Mouse (Mus musculus): ENCODE measurements at regions not wholly inside any gene's neighbourhood (a gene's known extent, or its start where the extent isn't known, plus 50 kb on each side); places are given as distances from the start of the nearest gene placed in this dataset.
A peak's percentile ranks its signal among the peaks of the same experiment; 100 is the strongest.

DNA sequence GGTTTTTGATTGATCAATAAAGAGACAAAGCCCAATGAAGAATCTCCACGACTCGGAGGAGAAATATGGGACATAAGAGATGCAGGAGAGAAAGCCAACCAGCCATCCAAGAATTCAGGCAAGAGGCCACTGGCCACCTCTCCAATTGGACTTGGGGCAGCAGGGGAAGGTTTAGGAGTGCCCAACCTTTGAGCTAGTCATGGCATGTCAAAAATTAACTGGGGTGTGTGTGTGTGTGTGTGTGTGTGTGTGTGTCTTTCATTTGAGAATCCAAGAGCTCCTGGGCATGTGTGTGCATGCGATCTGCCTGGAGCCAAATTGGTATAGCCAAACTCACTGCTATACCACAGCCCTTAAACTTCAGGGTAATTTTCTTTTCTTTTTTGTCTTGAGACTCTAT lies 51.6 kb upstream of the Cecr2 start:
- DNase-seq, result no peak

DNA sequence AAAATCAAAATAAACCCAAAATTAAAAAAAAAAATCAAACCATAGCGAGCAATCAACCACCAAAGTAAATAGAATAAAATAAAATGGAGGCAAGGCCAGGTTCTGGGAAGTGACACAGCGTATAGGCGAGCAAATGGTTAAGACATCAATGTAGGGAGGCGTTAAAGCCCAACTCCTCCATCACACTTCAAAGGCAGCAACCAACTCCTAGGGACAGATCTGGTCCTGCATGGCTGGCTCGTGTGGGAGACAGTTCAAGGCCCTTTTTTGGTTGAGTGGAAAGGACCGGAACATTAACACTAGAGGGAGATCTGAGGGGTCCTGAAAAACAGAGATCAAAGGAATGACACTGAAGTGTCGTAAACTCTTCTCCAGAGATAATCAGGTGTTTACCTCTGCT lies 53.8 kb upstream of the Cecr2 start:
- DNase-seq, result no peak

DNA sequence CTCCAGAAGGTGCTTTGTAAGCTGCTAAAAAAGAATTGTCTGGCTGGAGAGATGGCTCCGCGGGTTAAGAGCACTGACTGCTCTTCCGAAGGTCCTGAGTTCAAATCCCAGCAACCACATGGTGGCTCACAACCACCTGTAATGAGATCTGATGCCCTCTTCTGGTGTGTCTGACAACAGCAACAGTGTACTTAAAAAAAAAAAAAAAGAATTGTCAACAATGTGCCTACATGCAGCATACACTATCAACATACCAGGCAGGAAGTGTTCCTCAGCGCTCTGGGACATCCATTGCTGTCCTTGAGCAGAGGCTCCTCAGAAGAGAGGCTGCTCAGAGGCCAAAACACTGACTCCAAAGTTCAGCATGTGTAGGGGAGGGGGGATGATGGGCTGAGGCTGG lies 56.3 kb upstream of the Cecr2 start:
- DNase-seq, result no peak

DNA sequence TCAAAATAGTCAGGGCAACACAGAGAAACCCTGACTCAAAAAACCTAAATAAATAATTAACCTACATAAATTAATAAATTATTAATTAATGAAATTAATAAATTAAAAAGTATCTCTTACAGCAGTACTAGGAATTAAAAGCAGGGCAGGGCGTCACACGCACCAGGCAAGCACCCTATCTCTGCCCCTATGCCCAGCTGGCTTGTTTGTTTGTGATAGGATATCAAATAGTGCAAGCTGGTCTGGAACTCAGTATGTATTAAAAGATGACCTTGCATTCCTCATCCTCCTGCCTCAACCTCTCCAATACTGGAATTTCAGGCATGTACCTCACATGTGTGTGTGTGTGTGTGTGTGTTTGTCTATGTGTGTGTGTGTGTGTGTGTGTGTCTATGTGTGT lies 60.7 kb upstream of the Cecr2 start:
- no peak for DNase-seq

DNA sequence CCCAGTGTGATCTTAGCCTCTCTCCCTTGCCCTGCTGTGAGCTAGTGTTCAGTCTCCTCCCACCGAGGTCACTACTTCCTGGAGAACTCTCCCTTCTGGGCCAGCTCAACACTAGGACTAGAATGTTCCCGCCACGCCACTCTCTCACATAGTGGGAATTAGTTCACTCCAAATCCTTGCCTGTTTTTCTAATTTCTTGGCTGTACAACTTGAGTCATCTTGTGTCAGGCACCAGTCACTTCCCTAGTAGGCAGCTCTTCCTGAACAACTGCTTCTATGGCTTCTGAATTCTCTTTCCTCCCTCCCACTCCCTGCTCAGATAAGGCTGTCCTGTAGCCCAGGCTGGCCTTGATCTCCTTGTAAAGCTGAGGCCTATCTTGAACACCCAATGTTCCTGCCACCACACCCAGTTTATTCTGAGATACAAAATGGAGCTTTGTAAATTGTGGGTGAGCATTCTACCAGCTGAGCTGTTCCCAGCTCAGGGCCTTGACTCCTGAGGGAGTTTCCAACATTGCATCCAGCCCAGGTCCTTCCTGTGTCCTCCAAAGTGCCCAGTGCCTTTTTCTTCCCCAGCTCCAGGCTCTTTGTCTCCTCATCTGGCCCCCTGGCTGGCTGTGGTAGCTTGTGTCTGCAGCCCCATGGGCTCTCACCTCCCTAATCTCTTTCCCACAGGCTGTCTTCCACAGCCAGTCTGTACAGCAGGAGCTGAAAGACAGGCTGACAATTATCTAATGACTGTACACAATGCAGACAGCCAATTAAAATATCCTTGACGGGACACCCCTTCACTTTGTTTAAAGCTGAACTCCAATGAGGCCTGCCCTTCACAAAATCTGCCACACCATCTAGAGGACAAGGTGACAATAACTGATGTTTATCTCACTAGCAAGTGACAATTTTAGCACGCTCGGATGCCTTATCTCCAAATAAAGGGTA lies 61.9 kb upstream of the Cecr2 start:
- DNase-seq, result no peak

DNA sequence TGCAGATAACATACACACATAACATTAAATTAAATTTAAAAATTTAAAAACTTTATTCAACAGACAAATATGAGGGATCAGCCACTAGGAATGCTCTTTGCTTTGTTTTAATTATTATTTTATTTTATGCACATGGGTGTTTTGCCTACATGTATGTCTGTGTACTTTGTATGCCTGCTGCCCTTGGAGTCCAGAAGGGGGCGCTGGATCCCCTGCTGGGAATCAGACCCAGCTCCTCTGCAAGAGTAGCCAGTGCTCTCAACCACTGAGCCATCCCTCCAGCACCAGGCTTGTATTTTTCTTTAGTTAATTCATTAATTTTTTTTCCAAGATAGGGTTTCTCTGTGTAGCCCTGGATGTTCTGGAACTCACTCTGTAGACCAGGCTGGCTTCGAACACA lies 62.7 kb upstream of the Cecr2 start:
- DNase-seq, result no peak

DNA sequence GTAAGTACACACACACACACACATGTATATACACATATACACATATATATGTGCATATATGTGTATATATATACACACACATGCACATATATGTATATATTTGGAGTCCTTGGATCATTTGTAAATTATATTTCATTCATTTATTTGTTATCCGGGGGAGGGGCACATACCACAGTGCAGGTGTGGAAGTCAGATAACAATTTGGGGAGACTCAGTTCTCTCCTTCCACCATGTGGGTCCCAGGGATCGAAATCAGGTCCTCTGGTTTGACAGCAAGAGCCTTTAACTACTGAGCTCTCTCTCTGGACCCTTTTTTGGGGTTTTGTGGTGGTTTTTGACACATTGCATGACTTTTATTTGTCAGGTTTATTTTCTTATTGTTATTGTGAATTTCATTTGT lies 65.8 kb upstream of the Cecr2 start:
- DNase-seq, result no peak

DNA sequence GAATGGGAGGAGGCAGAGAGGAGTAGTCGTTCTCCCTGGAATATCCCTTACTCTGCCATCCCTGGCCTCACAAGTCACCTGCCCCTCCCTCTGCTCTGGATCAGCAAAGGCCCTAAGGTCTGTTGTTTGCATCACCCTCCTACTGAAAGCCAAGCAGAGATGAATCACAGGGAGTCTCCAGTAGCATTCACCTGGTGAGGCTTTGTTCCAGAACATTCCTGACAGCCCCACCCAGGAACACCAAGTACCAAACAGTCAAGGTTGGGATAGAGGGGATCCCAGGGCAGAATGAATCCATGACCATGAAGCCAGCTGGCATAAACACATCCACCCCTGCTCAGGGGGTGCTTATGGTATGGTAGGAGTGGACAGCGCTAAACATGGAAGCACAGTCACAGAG lies 67.4 kb upstream of the Hdhd5 start:
- no peak for DNase-seq

DNA sequence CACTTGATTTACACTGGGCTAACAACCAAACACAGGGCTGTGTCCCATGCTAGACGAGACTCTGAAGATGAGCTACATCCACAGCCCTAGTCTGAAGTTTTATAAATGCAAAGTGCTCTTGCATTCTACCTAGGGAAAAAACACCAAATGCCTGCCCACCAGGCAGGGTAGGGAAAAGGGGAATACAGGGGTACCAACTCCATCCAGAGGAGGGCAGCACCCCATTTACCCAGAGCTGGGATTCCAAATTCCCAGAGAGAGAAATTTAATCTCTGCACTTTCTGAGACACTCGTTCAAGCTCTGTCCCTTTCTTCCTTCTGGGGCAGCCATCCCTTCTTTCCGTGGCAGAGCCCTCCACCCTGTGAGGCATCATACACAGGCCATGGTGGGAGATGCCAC lies 66.8 kb upstream of the Hdhd5 start:
- DNase-seq, result no peak

DNA sequence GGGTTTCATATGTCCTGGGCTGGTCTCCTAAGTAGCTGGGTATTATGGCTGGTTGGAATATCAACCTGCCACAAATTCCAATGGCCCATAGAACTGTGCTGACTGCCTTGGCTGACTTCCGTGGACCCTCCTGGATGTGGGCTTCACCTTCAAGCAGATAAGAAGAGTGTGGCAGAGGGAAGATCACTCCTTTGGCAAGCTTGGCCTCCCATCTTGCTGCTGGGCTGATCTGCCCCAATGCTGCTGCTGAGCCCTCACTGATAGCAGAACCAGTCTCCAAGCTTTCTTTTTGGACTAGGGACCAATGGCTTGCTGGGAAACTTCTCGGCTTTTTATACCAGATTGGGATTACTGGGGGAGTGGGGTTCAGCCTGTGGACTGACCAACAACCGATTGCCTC lies 65.6 kb upstream of the Hdhd5 start:
- DNase-seq, result no peak

DNA sequence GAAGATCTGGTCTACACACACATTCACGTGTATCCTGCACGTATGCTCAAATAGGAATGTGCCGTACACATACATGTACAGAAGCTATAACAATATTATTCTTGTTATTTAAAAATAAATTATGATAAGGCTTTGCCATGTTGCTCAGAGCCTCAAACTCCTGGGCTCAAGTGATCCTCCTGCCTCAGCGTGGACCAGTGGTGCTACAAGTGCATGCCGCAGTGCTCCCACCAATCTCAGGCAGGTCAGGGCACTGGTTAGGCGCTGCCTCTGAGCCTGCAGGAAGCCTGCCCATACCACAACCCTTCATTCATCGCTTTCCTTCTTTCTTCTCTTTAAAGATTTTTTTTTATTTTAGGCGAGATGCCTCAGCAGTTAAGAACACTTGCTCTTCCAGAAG lies 63.3 kb upstream of the Hdhd5 start:
- no peak for DNase-seq

DNA sequence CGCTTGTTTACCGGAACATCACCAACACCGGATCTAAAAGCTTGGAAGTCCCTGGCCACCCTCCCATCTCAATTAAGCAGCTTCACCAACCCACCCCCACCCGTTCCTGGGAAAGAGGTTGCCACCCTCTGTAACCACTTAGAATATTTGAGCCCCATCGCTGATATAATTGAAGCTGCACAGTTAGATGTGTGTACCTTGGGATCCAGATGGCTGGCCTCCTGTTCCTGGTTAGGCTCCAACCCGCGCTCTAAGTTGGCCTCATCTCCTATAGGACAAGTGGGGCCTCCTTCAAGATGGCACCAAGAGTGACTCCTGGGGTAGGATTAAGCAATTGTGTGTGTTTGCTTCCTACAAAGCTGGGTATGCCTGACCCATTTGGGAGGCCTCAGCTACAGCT lies 61.6 kb upstream of the Hdhd5 start:
- no peak for DNase-seq

DNA sequence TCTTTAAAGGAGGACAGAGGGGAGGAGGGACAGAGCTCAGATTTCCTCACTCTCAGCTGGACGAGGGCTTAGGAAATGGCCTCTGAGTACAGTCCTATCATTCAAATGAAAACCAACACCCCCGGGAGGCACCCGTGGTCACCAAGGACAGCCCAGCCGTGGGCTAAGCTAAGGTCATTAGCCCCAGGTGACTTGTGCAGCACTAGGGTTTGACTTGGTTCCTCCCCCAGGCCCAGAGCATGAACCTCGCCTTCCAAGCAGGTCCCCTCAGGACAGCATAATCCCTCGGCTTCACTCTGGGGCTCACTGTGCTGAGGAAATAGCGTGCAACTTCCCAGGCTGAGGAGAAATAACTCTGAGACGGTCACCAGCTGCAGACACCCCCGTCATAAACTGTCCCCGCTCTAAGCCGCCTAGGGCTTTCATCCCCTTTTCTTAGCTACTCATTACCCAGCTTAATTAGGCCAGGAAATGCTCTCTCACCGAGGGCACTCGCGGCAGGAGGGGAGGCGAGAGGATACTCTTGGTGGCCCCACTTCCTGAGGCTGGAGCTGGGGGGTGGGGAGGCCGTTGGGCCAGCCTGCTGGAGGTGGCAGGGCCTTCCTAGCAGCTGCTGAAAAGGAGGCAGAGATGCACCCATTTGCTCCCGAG lies 61.0 kb upstream of the Hdhd5 start:
- no peak for DNase-seq

DNA sequence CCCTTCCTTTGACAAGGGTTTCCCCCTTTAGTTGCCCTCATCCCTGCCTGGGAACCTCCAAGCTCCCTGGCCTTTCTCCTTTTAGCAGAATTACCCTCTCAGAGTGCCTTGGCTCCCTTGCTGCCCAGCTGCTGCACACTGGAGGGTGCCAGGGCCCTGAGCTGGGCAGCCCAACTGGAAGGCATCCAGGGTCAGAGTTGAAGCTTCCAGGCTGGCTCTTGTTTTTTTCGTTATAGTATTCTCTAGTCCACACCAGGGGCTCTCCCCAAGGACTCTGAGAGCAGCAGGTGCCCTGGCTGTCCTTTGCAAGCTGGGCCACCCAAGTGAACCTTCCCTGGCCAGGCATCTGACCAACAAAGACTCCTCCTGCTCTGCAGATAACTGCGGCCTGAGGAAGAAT lies 59.1 kb upstream of the Hdhd5 start:
- no peak for DNase-seq

DNA sequence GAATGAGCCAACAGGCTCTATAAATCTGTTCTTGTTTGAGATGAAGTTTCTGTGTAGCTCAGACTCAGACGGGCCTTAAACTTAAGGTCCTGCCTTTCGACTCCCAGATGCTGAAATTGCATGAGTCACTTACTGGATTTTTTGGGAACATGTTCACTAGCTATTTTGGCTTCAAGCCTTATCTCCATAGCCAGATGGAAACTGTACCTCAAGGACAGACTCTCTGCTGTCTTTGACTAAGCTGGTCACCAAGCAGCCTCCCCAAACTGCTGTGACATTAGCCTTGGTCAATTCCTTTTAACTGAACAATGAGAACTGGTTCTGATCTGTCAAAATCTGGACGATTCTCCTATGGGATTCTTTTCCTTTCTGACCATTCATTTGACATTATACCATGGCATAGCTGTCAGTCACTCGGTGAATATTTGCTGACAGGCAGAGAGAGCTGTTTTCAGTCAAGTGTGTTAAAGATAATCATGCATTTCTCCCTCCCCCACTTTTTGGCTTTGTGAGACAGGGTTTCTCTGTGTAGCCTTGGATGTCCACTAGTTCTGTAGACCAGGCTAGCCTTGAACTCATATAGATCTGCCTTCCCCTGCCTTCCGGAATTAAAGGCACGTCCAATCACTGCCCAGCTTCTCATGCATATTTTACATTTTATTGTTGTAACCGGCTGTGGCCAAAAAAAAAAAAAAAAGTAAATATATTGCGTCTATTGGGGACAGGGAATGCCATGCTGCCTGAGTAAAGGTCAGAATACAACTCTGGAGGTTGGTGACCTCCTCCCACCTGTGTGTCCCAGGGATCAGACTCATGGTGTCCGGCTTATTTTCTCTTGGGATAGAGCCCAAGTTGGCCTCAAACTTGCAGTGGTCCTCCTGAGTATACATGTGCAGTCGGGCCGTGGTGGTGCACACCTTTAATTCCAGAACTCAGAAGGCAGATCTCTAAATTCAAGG lies 57.9 kb upstream of the Hdhd5 start:
- DNase-seq, result peak; percentile 56

DNA sequence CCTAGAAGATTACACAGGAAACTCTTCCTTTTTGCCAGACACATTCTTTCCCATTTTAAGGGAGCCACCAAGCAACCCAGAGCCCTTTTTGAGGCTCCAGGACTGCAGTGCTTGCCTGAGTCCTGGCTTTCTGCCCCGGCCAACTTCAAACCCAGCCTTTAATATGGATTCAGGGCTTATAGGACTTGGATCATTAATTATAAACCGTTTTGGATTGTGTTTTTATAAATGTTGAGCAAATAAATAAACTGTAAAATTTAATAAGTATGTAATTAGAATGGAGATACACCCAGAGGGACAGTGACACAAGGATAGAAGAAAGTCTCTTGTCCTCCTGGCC lies 54.8 kb upstream of the Hdhd5 start:
- DNase-seq, result no peak

DNA sequence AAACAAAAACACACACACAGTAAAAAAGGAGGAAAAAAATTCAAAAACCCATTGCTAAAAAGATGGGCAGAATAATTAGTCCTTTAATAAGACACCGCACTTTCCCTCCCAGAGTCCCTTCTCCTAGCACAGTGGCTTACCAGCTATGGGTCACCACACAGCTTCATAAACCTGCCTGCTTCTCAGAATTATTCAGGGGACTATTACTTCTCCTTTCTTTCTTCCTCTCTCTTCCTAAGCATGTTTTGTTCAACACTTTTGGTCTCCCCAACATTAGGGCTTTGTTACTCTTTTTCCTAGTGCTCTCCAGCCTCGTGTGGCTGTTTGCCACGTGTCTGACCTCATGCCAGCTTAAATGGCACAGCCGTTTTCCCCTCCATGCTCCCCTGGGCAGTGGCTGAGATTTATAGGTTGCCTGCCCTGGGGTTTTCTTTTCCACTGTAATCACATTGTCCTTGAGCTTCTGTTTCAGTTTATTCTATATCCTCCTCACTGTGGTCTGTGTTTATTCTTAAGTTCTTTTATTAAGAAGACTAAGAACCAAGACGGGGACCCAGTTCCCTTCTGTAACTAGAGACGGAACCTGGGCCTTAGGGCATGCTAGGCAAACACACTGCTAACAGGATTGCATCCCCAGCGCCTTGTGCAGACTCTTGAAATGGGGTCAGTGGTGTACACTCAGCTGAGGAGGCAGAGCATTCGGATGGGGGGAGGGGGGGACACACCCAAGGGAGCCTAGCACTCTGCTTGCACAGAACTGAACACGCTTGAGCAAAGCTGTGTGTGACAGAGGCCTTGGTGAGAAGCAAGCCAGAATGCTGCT lies 54.2 kb upstream of the Hdhd5 start:
- DNase-seq, result no peak

DNA sequence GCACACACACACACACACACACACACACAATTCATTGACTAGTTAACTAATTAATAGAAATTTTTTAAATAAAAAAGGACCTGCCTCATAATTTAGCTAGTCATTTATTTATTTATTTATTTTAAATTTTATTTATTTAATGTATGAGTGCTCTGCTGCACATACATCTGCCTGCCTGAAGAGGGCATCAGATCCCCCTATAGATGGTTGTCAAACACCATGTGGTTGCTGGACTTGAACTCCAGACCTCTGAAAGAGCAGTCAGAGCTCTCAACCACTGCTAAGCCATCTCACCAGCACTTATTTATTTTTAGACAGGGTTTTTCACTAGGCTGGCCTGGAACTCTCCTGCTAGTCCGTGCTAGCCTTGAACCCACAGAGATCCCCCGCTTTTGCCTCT lies 50.6 kb upstream of the Hdhd5 start:
- DNase-seq, result no peak

Data from adrenal gland, adult 8-10 months (tissue).